Mouse (Mus musculus) gastrocnemius, adult 2 months (tissue): ENCODE measurements around the gene Il22ra1. TPM values are rescaled to one million over a fixed set of nuclear protein-coding genes. Genes with fewer than 3 reads are reported as not detected.

Experiments
- DNase-seq: peaks from one replicate; pipeline ENCODE4 v3.0.0; 2022
- H3K27ac ChIP-seq: fragments of 200-600 bp; 2 replicates; pipeline ENCODE4 v1.8.1; 2022; ENCODE audit warnings: mild to moderate bottlenecking
- H3K4me3 ChIP-seq: fragments of 200-600 bp; 2 replicates; pipeline ENCODE4 v1.8.1; 2022; ENCODE audit warnings: mild to moderate bottlenecking, moderate library complexity
- CTCF ChIP-seq: fragments of 200-600 bp; IDR thresholded peaks from 2 replicates; pipeline ENCODE4 v1.8.1; 2022; ENCODE audit warnings: antibody characterized with exemption, mild to moderate bottlenecking, moderate library complexity
- intact Hi-C: fragments of 180-260 bp; cut with DNase I; formaldehyde crosslinking; loops from one replicate; pipeline ENCODE4 v1.15.1; 2025
- total RNA-seq, 2 experiments: library from RNA; stranded (reverse); gene quantifications; 2 replicates each; pipeline ENCODE4 v1.2.3; 2021

Il22ra1 gene
- total RNA-seq, 2 experiments from 2014 or later, result not detected

DNA sequence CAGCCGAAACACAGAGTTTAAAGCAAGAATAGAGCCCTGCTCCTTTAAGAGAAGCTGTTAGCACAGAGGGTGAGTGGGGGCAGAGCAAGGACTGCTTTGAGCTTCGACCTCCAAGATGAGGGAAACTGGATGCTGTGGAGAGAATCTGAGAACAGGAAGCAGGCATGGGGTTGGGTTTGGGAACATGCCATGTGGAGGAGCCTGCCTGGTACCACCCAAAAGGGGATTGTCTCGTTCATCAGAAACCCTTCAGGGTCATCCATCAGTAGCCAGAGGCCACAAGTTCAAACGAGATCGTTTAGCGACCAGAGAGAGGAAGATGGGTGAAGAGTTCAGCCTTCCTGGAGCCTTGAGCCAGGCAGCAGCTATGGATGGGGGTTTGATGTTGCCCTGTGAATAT, 15.5 kb downstream of the Il22ra1 start:
- intact Hi-C loops, result no loop called here
- no peak for DNase-seq
- H3K4me3 ChIP-seq, result no peak overlapping the region
- no peak overlapping the region for H3K27ac ChIP-seq
- TF ChIP-seq CTCF, result no peak

DNA sequence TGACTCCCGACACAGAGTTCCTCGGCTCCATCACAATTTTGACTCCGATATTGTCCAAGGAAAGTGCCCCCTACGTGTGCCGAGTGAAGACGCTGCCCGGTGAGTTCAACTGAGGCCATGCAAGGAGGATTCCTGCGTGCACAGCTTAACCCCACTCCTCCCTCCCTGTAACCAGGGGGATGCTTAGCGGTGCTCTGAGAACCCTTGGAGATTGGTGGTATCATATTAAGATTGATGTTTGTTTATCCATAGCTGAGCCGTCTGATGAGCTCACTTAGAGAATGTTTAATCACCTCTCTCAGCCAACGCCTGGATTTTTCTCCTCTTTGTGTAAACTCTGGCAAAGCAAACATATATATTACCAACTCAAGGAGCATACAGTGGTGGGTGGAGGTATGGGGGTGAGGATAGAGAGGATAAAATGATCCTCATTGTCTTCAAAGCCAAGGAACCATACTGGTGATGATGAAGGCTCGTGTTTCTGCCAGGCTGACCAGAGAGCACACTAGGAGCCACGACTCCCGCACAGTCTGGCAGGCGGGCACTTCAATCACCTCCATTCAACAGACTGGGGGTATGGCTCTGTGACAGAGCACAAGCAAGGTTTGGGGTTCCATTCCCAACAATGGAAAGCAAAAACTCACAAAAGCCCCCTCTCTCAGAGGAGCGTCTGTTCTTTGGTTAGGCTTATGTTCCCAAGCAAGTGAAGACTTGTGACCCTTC, 16.9 kb downstream of the Il22ra1 start:
- intact Hi-C loops, result no loop called here
- no peak for TF ChIP-seq CTCF
- no peak for DNase-seq
- H3K27ac ChIP-seq, result peak overlapping the region; percentile 58; the same call in 1 of the 2 replicates
- H3K4me3 ChIP-seq, result no peak overlapping the region

DNA sequence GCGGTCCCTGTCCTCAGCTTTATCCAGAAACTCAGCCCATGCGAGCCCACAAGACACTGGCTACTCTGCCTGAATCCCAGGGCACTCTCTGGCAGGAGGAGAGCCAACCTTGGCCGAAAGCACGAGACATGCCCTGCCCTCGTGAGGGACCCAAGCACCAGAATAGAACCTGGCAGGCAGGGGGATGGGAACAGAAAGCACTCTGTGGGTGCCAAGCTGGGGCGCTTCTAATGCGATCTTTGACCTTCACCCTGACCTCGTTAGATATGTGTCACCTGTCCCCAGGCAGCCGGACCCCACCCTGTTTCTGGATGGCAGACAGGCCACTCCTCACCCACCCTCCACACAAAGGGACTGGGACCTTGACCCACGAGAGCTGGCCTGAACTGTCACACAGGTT, 17.6 kb downstream of the Il22ra1 start:
- intact Hi-C loops, result no loop called here
- Histone ChIP-seq H3K4me3 (no peak overlapping the region), H3K27ac (peak overlapping the region; percentile 58)
- DNase-seq, result peak; percentile 85
- no peak for TF ChIP-seq CTCF

DNA sequence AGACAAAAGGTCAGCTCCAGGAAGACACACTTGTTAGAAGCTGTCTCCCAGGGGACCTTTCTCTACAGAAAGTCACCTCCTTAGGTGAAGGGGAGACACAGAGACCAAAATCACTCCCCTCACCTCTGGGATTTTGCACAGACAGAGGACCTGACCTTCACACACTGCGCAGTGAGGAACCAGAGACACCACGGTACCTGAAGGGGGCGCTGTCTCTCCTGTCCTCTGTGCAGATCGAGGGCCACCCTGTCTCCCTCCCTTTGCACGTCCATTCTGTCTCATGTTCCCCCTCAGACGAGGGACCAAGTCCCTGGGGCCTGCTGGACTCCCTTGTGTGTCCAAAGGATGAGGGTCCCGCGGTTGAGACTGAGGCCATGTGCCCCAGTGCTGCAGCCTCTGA, 22.9 kb downstream of the Il22ra1 start:
- TF ChIP-seq CTCF, result no peak; the same call in 1 of the 2 replicates
- Histone ChIP-seq H3K27ac (no peak overlapping the region), H3K4me3 (no peak overlapping the region)
- DNase-seq, result no peak
- intact Hi-C loops, result no loop called here

DNA sequence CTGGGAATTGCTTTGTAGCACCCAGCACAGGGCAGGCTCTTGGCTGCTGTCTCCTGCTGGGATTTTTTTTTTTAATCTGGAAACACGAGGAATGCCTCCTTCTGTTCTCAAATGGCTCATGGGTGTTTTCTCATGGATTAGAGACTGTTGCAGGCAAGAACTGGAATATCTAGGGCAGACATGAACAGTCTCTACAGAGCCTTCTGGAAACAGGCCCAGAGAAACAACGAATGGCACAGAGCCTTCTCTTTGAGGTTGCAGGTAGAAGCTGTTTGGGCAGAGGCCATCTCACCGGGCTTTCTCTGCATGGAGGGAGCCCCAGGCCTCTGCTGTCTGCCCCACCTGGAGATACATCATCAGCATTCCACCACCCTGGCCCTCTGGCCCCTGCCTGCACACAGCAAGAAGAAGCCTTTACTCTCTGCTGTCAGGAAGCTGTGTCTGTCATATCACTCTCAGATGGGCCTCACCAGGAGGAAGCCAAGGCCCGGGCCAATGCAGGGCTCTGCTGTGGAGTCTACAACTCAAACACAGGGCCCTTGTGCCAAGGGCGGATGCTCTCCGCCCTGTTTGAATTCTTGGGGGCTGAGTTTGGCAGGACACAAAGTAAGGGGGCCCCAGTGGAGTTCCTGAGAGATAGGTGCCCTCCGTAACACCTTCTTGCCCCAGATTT, 24.3 kb downstream of the Il22ra1 start:
- no peak overlapping the region for H3K27ac ChIP-seq
- intact Hi-C loops, result no loop called here
- TF ChIP-seq CTCF, result no peak
- H3K4me3 ChIP-seq, result no peak overlapping the region
- DNase-seq, result no peak

DNA sequence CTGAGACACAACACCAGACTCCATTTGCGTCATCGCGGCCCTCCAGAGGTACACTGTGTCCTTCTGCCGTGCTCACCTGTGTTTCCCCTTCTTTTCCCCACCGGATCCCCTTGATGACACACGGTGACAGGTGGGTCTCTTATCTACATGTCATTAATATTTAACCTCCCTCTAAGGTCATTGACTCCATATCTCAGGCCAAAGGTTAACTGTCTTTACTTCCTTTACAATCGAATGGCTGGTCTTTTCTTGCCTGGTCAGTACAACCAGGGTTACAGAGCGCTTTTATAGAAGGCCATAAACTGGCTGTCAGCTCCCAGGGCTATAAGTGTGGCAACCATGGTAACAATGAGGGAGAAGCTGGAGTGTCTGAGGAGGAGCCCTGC, 24.8 kb downstream of the Il22ra1 start:
- intact Hi-C loops, result no loop called here
- H3K27ac ChIP-seq, result no peak overlapping the region
- TF ChIP-seq CTCF, result no peak

DNA sequence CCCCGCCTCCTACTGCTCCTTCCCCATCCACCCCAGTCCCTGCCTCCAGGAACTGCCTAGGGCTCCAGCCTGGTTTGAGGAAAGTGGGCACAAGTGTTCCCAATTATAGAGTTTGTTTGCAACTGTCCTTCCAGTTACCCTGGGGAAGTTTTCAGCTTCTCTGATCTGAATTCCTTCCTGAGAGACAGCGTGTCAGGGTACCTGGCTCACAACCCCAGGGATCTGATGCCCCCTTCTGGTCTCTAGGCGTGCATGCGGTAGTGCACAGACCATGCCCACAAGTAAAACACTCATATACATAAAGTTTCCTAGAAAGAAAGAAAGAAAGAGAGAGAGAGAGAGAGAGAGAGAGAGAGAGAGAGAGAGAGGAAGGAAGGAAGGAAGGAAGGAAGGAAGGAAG, 30.4 kb downstream of the Il22ra1 start:
- intact Hi-C loops, result no loop called here

More for the DNA sequence above, 24.8 kb downstream of the Il22ra1 start:
- no peak for DNase-seq
- H3K4me3 ChIP-seq, result no peak overlapping the region

DNA sequence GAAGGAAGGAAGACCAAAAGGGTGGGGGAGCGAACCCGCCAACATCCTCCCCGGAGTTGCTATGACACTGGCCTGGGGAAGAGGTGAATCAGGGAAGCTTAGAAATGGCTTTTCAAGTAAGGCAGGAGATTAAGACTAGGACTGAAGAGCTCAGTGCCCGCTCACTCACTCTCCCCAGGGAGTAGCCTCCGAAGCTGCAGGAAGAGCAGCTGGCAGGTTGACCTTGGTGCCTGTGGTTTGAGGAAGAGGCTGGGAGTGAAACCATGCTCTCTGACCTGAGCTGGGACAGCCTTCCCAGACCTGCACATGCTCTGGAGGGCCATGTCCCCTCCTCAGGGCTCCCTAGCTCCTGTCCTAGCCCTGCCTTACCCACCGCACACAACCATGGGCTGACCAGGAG, 30.9 kb downstream of the Il22ra1 start:
- intact Hi-C loops, result no loop called here
- DNase-seq, result no peak
- TF ChIP-seq CTCF, result no peak
- H3K27ac ChIP-seq, result peak overlapping the region; percentile 35
- no peak overlapping the region for H3K4me3 ChIP-seq

More for the DNA sequence above, 30.4 kb downstream of the Il22ra1 start:
- H3K4me3 ChIP-seq, result no peak overlapping the region
- H3K27ac ChIP-seq, result no peak overlapping the region
- TF ChIP-seq CTCF, result peak; percentile 40; the same call in 1 of the 2 replicates
- no peak for DNase-seq

DNA sequence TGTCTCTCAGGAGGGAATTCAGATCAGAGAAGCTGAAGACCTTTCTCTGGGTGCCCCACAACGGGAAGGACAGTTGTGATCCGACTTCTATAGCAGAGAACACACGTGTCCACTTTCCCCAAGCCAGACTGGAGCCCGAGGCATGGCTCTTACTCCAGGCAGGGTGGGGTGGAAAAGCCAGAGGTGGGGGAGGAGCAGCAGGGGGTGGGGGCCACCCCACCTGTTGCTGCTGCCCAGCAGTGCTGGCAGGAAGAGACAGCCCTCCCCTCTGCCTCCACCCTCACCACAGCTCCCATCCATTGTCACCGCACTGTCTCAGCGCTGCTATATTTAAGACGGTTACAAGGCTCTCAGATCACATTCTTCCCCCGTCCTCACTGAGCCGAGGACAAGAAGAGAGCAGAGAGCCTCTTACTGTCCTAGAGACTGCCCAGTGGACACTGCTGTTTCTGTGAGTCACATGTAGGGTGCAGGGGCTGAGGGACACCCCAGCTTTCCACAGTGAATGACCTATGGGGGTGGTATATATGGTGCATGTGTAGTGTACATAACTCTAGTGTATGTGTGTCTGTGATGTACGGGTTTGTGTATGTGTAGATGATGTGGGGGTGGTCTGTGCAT, 31.5 kb downstream of the Il22ra1 start, which contains the start of gene Myom3:
Gene Myom3 (plus strand): TSS at position 360 of the 621 bp plus-strand sequence.
- no peak for DNase-seq
- Histone ChIP-seq H3K4me3 (peak within 1 kb of the TSS; percentile 56), H3K27ac (peak within 1 kb of the TSS; percentile 70)
- intact Hi-C loops, result no loop called here
- TF ChIP-seq CTCF, result no peak

DNA sequence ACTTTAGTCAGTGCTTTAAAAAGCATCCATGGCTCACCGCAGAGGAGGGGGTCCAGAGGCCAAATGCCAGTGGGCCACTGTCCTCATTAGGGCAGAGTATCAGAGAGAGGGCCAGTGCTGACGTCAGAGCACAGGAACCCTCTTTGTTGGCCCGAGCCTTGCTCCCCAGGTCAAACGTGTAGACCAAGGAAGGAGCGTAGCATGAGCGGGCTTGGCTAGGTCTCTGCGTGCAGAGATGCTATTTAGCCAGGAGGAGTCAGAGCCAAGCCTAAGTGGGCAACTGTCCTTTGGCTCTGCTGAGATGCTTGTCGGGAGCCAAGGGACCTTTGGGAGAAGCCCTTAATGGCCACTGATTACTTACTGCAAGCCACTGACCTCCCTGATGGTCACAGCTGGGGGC, 33.1 kb downstream of the Il22ra1 start:
- intact Hi-C loops, result no loop called here
- peak; percentile 61 for DNase-seq
- H3K4me3 ChIP-seq, result peak overlapping the region; percentile 56
- no peak for TF ChIP-seq CTCF
- peak overlapping the region; percentile 70; the same call in 1 of the 2 replicates for H3K27ac ChIP-seq

DNA sequence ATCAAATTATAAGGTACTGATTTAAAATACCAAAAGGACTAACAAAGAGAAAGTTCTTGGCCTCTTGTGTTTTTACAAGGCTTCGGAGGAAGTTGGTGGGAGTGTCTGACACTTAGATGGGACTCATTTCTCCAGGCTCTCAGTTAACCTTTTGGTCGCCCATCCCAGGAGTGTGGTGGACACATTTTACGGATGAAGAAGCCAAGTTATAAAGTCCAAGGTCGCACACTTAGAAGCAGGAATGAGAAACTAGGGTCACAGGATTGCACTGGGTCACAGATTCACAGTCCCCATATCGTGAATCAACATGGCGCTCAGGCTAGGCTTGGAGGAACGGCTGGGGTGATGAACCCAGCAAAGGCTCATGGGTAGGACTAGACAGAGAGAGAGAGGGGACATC, 33.6 kb downstream of the Il22ra1 start:
- no peak overlapping the region for H3K4me3 ChIP-seq
- no peak overlapping the region for H3K27ac ChIP-seq
- intact Hi-C loops, result no loop called here
- DNase-seq, result no peak
- no peak for TF ChIP-seq CTCF

DNA sequence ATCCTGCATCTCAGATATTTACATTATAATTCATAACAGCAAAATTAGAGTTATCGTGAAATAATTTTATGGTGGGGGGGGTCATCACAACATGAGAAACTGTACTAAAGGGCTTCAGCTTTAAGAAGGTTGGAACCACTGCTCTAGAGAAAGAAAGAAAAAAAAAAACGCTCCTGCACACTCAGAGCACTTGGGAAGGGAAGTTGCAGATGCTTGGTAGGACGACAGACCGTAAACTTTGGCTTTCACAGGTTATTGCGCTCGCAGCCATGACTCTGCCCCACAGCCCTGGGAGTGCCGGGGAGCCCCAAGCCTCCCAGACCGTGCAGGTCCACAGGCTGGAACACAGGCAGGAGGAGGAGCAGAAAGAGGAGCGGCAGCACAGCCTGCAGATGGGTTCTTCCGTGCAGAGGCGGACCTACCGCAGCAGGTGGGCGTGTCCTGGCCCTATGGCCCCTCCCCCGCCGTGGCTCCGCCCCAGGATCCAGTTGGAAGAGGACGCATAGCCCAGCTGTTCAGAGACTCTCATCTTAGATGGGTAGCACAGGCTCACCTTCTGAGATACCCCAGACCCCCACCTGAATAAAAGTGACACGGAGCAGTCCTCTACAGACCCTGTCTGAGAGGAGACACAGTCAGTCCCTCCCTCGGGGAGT, 34.4 kb downstream of the Il22ra1 start:
- no peak for TF ChIP-seq CTCF
- DNase-seq, result peak; percentile 74
- H3K4me3 ChIP-seq, result peak overlapping the region; percentile 58
- intact Hi-C loops, result no loop called here
- H3K27ac ChIP-seq, result no peak overlapping the region

DNA sequence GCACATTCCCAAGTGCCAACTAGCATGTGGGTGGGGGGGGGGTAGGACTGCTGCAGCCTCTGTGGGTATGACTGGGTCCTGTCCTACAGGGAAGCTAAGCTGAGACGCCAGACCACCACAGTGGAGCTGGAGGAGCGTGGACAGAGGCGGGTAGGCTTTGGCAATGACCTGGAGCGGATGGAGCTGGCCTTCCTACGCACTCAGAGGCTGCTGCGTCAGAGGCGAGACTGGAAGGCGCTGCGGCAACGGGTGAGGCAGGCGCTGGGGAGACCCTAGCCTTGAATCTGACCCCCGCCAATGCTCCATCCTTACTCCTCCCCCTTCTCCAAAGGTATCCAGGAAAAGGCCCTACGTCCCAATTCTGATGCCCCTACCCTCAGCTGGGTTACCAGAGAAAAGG, 36.7 kb downstream of the Il22ra1 start:
- no peak for DNase-seq
- Histone ChIP-seq H3K27ac (no peak overlapping the region), H3K4me3 (no peak overlapping the region)
- intact Hi-C loops, result no loop called here
- TF ChIP-seq CTCF, result no peak
